Mouse (Mus musculus) brain, embryonic 14.5 days (tissue): ENCODE measurements at regions not wholly inside any gene's neighbourhood (a gene's known extent, or its start where the extent isn't known, plus 50 kb on each side); places are given as distances from the start of the nearest gene placed in this dataset.
"Not testable (repeated sequence)": the region's sequence is repeated elsewhere in the genome, so short reads cannot be mapped to it uniquely, and the experiment has no call there.

Source experiments
- DNase-seq: peaks from one replicate; pipeline ENCODE4 v3.0.0-alpha.2; 2011; ENCODE audit warnings: low read depth
- CTCF ChIP-seq: fragments of 200-500 bp; IDR thresholded peaks from 2 replicates; pipeline ENCODE4 v1.5.1; 2012; ENCODE audit warnings: inconsistent platforms, mild to moderate bottlenecking, moderate library complexity, borderline replicate concordance; ENCODE audit not compliant: insufficient read depth, insufficient read length; ENCODE audit errors: extremely low read depth
- POLR2A ChIP-seq: fragments of 200-500 bp; IDR thresholded peaks from 2 replicates; pipeline ENCODE4 v1.6.1; 2012; ENCODE audit warnings: mild to moderate bottlenecking, inconsistent platforms, borderline replicate concordance; ENCODE audit not compliant: poor library complexity, insufficient read depth, insufficient read length, severe bottlenecking; ENCODE audit errors: extremely low read depth

- TF ChIP-seq CTCF (no peak), POLR2A (no peak)
- peak; percentile 85 for DNase-seq
Measured at GRCm38 (mm10) chr12:106321511-106321910, 311.5 kb downstream of the Vrk1 start.

- no peak for TF ChIP-seq POLR2A
- no peak for TF ChIP-seq CTCF
- peak; percentile 77 for DNase-seq
Measured at GRCm38 (mm10) chr12:106326611-106327010, 316.6 kb downstream of the Vrk1 start.

GRCm38 (mm10) chr12:106327351-106327750, 317.3 kb downstream of the Vrk1 start:
- DNase-seq, result no peak
- no peak for TF ChIP-seq CTCF
- no peak for TF ChIP-seq POLR2A

- peak; percentile 63 for DNase-seq
- TF ChIP-seq CTCF (no peak), POLR2A (no peak)
Measured at GRCm38 (mm10) chr12:106357867-106358266, 347.8 kb downstream of the Vrk1 start.

GRCm38 (mm10) chr12:106361646-106362045, 351.6 kb downstream of the Vrk1 start:
- DNase-seq, result not testable (repeated sequence)

- no peak for TF ChIP-seq CTCF
- no peak for TF ChIP-seq POLR2A
- peak; percentile 73 for DNase-seq
Measured at GRCm38 (mm10) chr12:106374840-106375375, 364.9 kb downstream of the Vrk1 start.

- TF ChIP-seq CTCF (no peak), POLR2A (no peak)
Measured at GRCm38 (mm10) chr12:106375886-106376285, 365.9 kb downstream of the Vrk1 start.

GRCm38 (mm10) chr12:106376783-106377182, 366.8 kb downstream of the Vrk1 start:
- no peak for TF ChIP-seq CTCF
- TF ChIP-seq POLR2A, result no peak
- DNase-seq, result peak; percentile 78

More at GRCm38 (mm10) chr12:106375886-106376285, 365.9 kb downstream of the Vrk1 start:
- peak; percentile 61 for DNase-seq

GRCm38 (mm10) chr12:106377281-106377680, 367.3 kb downstream of the Vrk1 start:
- peak; percentile 83 for DNase-seq
- TF ChIP-seq CTCF, result no peak
- no peak for TF ChIP-seq POLR2A

GRCm38 (mm10) chr12:106377761-106378160, 367.7 kb downstream of the Vrk1 start:
- TF ChIP-seq CTCF (no peak), POLR2A (no peak)
- DNase-seq, result peak; percentile 76

GRCm38 (mm10) chr12:106378303-106379075, 368.5 kb downstream of the Vrk1 start:
- peak; percentile 70 for DNase-seq

GRCm38 (mm10) chr12:106379151-106379594, 369.1 kb downstream of the Vrk1 start:
- no peak for TF ChIP-seq POLR2A
- TF ChIP-seq CTCF, result peak; percentile 77

More at GRCm38 (mm10) chr12:106378303-106379075, 368.5 kb downstream of the Vrk1 start:
- TF ChIP-seq POLR2A, result no peak
- no peak for TF ChIP-seq CTCF

GRCm38 (mm10) chr12:106379779-106380178, 369.8 kb downstream of the Vrk1 start:
- TF ChIP-seq CTCF (no peak), POLR2A (no peak)
- DNase-seq, result peak; percentile 78

More at GRCm38 (mm10) chr12:106379151-106379594, 369.1 kb downstream of the Vrk1 start:
- DNase-seq, result peak; percentile 79

GRCm38 (mm10) chr12:106381821-106382220, 371.8 kb downstream of the Vrk1 start:
- no peak for TF ChIP-seq POLR2A
- TF ChIP-seq CTCF, result no peak
- DNase-seq, result peak; percentile 60
